Mouse (Mus musculus) liver, embryonic 14.5 days (tissue): Measurements from ENCODE around the gene Hdgf.

Source experiments
- CTCF ChIP-seq: IDR thresholded peaks from 2 replicates; pipeline ENCODE4 v1.5.1; 2016; ENCODE audit warnings: antibody characterized with exemption, low read depth, control low read depth
- EP300 ChIP-seq: IDR thresholded peaks from 2 replicates; pipeline ENCODE4 v1.6.1; 2016; ENCODE audit warnings: antibody characterized with exemption, low read depth

GRCm38 (mm10) chr3:87934026-87934425 is 27.9 kb downstream of the Hdgf start:
- TF ChIP-seq CTCF (no peak), EP300 (no peak)
